Mouse (Mus musculus) ES-Bruce4 (cell line): Measurements from ENCODE around the gene Gata1.

ENCODE experiments used
- CTCF ChIP-seq: IDR thresholded peaks from one replicate; pipeline ENCODE4 v1.8.1; 2011; ENCODE audit warnings: low read depth, low read length
- EP300 ChIP-seq: IDR thresholded peaks from 2 replicates; pipeline ENCODE4 v1.6.1; 2011; ENCODE audit warnings: low read depth, low read length; ENCODE audit not compliant: insufficient read depth

- TF ChIP-seq CTCF, result no peak
- no peak for TF ChIP-seq EP300
Observed at GRCm38 (mm10) chrX:7945618-7946017, 32.3 kb downstream of the Gata1 start.
